Mouse (Mus musculus): ENCODE results near the gene Wdr59.
"Not testable (repeated sequence)": the region's sequence is repeated elsewhere in the genome, so short reads cannot be mapped to it uniquely, and the experiment has no call there.

Wdr59 gene

GRCm38 (mm10) chr8:111537765-111538158 lies 15.9 kb upstream of the Wdr59 start:
- no peak for DNase-seq (ENCODE audit: low spot score)

GRCm38 (mm10) chr8:111536978-111537764 lies 15.3 kb upstream of the Wdr59 start:
- DNase-seq (ENCODE audit: low spot score), result peak; percentile 68

GRCm38 (mm10) chr8:111536031-111536977 lies 14.4 kb upstream of the Wdr59 start, which contains the start of gene Znrf1:
Gene Znrf1, plus strand, starts transcription at chr8:111536097.
- DNase-seq (ENCODE audit: low spot score), result peak; percentile 83

- no peak for DNase-seq (ENCODE audit: low spot score)
Observed at GRCm38 (mm10) chr8:111535491-111535890, 13.6 kb upstream of the Wdr59 start.

GRCm38 (mm10) chr8:111533503-111533902 lies 11.6 kb upstream of the Wdr59 start:
- DNase-seq (ENCODE audit: low spot score), result no peak

GRCm38 (mm10) chr8:111531621-111532020 lies 9.7 kb upstream of the Wdr59 start:
- no peak for DNase-seq (ENCODE audit: low spot score)

- no peak for DNase-seq (ENCODE audit: low spot score)
Observed at GRCm38 (mm10) chr8:111531191-111531590, 9.3 kb upstream of the Wdr59 start.

- DNase-seq (ENCODE audit: low spot score), result no peak
Observed at GRCm38 (mm10) chr8:111528071-111528470, 6.2 kb upstream of the Wdr59 start.

- no peak for DNase-seq (ENCODE audit: low spot score)
Observed at GRCm38 (mm10) chr8:111527149-111527548, 5.3 kb upstream of the Wdr59 start.

- DNase-seq (ENCODE audit: low spot score), result no peak
Observed at GRCm38 (mm10) chr8:111526403-111527024, 4.6 kb upstream of the Wdr59 start.

- DNase-seq (ENCODE audit: low spot score), result no peak
Observed at GRCm38 (mm10) chr8:111517466-111517865, 4.4 kb downstream of the Wdr59 start.

GRCm38 (mm10) chr8:111516451-111517035 lies 5.3 kb downstream of the Wdr59 start:
- DNase-seq (ENCODE audit: low spot score), result no peak

- DNase-seq (ENCODE audit: low spot score), result no peak
Observed at GRCm38 (mm10) chr8:111513446-111513845, 8.4 kb downstream of the Wdr59 start.

GRCm38 (mm10) chr8:111512941-111513340 lies 9.0 kb downstream of the Wdr59 start:
- no peak for DNase-seq (ENCODE audit: low spot score)

- DNase-seq (ENCODE audit: low spot score), result no peak
Observed at GRCm38 (mm10) chr8:111510401-111510800, 11.5 kb downstream of the Wdr59 start.

GRCm38 (mm10) chr8:111509278-111509677 lies 12.6 kb downstream of the Wdr59 start:
- DNase-seq (ENCODE audit: low spot score), result no peak

- no peak for DNase-seq (ENCODE audit: low spot score)
Observed at GRCm38 (mm10) chr8:111508566-111508965, 13.3 kb downstream of the Wdr59 start.

GRCm38 (mm10) chr8:111501724-111502464 lies 20.0 kb downstream of the Wdr59 start:
- no peak for DNase-seq (ENCODE audit: low spot score)

GRCm38 (mm10) chr8:111498249-111498648 lies 23.6 kb downstream of the Wdr59 start:
- DNase-seq (ENCODE audit: low spot score), result not testable (repeated sequence)

GRCm38 (mm10) chr8:111496326-111496725 lies 25.6 kb downstream of the Wdr59 start:
- no peak for DNase-seq (ENCODE audit: low spot score)

- no peak for DNase-seq (ENCODE audit: low spot score)
Observed at GRCm38 (mm10) chr8:111493176-111493575, 28.7 kb downstream of the Wdr59 start.
